Mouse (Mus musculus) midbrain, embryonic 13.5 days (tissue): Measurements from ENCODE around the gene Nell2. TPM values are rescaled to one million over a fixed set of nuclear protein-coding genes. Genes with fewer than 3 reads are reported as not detected.

Source experiments
- ATAC-seq: fragments of 200-750 bp; cut with Nextera tagmentation; 2 replicates; pipeline ENCODE4 v1.8.0; 2017; ENCODE audit warnings: mild to moderate bottlenecking, moderate TSS enrichment, moderate library complexity
- H3K27ac ChIP-seq: fragments of 300-500 bp; sonication (generic); 2 replicates; pipeline ENCODE4 v1.5.1; 2015; ENCODE audit warnings: inconsistent platforms, mild to moderate bottlenecking, moderate library complexity
- H3K27me3 ChIP-seq: fragments of 300-500 bp; sonication (generic); 2 replicates; pipeline ENCODE4 v1.6.1; 2015; ENCODE audit warnings: mild to moderate bottlenecking, inconsistent platforms
- H3K36me3 ChIP-seq: fragments of 300-500 bp; sonication (generic); 2 replicates; pipeline ENCODE4 v1.6.1; 2015; ENCODE audit warnings: mild to moderate bottlenecking, inconsistent platforms
- H3K4me1 ChIP-seq: fragments of 300-500 bp; sonication (generic); replicated peaks from 2 replicates; pipeline ENCODE4 v1.6.1; 2015; ENCODE audit warnings: inconsistent platforms
- H3K4me2 ChIP-seq: fragments of 300-500 bp; sonication (generic); replicated peaks from 2 replicates; pipeline ENCODE4 v1.6.1; 2015; ENCODE audit warnings: moderate library complexity, mild to moderate bottlenecking, inconsistent platforms
- H3K4me3 ChIP-seq: fragments of 300-500 bp; sonication (generic); replicated peaks from 2 replicates; pipeline ENCODE4 v1.5.1; 2015; ENCODE audit warnings: mild to moderate bottlenecking, inconsistent platforms
- H3K9ac ChIP-seq: fragments of 300-500 bp; sonication (generic); replicated peaks from 2 replicates; pipeline ENCODE4 v1.6.1; 2015; ENCODE audit warnings: mild to moderate bottlenecking, inconsistent platforms
- H3K9me3 ChIP-seq: fragments of 300-500 bp; sonication (generic); 2 replicates; pipeline ENCODE4 v1.6.1; 2016; ENCODE audit warnings: mild to moderate bottlenecking, inconsistent platforms
- WGBS: fragments of 180-500 bp; shearing (Covaris S2); methylation state at CpG from one replicate; pipeline ENCODE4 v1.1.7; 2015; 5-methylcytosine and 5-hydroxymethylcytosine counted together
- polyA plus RNA-seq: library from polyadenylated mRNA; unstranded; fragments of >200 nt; fragmentation: Nextera tagmentation; extraction: Ambion mirVana; gene quantifications from 2 replicates; pipeline ENCODE4 v1.2.1, GENCODE M21; 2015

Gene Nell2
- polyA plus RNA-seq: 153 and 157 TPM in 2 replicates

- peaks cover 4% of the 10 kb centered on the region; the same call in 1 of the 2 replicates for H3K27me3 ChIP-seq
- ATAC-seq: peak; percentile 91
- peak within 1 kb of the TSS; percentile 77 for H3K4me3 ChIP-seq
- peak within 1 kb of the TSS; percentile 71 for H3K4me2 ChIP-seq
- no peaks in the 10 kb centered on the region for H3K9me3 ChIP-seq
- H3K27ac ChIP-seq: peak within 1 kb of the TSS; percentile 91
- under 1% methylated on average over 85 of the region's 95 CpGs for WGBS
- peak within 1 kb of the TSS; percentile 86 for H3K9ac ChIP-seq
- no peaks in the 10 kb centered on the region for H3K36me3 ChIP-seq
- peaks cover 30% of the 10 kb centered on the region for H3K4me1 ChIP-seq
Observed at GRCm38 (mm10) chr15:95527948-95528861, at the start of gene Nell2. TSS of gene Nell2 (minus strand) at chr15:95528559.

- Histone ChIP-seq H3K4me2 (no peak overlapping the region), H3K27ac (no peak overlapping the region), H3K4me3 (no peak overlapping the region), H3K36me3 (no peaks in the 10 kb centered on the region), H3K27me3 (peaks cover 23% of the 10 kb centered on the region), H3K9me3 (peaks cover 4% of the 10 kb centered on the region; the same call in 1 of the 2 replicates), H3K4me1 (peaks cover 3% of the 10 kb centered on the region; the same call in 1 of the 2 replicates), H3K9ac (no peak overlapping the region)
- 16% methylated on average over 5 of the region's 5 CpGs for WGBS
- ATAC-seq: 0 out of 2 replicates have a peak, but pooled peaks have one; percentile 55
Observed at GRCm38 (mm10) chr15:95574661-95575060, 46.3 kb upstream of the Nell2 start.

DNA sequence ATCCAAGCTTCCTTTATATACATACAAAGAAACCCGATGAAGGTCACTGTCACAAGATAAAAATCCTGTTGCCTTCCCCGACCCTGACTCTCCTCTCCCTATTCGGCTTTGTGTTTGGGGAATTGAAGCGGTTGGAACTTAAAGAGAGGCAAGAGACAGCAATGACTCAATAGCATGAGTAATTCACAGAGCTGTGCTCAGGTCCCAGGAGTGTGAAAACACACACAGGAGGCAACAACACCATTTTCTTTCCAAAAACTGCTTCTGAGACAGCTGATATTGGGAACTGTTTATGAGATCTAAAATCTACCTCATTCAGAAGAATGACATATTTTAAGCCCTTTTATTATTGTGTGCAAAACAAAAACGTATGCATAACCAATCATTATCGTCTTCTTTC, 41.2 kb upstream of the Nell2 start:
- peaks cover 3% of the 10 kb centered on the region; the same call in 1 of the 2 replicates for H3K4me1 ChIP-seq
- H3K36me3 ChIP-seq: no peaks in the 10 kb centered on the region
- no peak overlapping the region for H3K4me2 ChIP-seq
- peaks cover 4% of the 10 kb centered on the region; the same call in 1 of the 2 replicates for H3K9me3 ChIP-seq
- WGBS: 85% methylated on average over 6 of the region's 6 CpGs
- ATAC-seq: no peak
- H3K4me3 ChIP-seq: no peak overlapping the region
- H3K27ac ChIP-seq: no peak overlapping the region
- no peak overlapping the region for H3K9ac ChIP-seq
- no peaks in the 10 kb centered on the region for H3K27me3 ChIP-seq

GRCm38 (mm10) chr15:95565160-95565559, 36.8 kb upstream of the Nell2 start:
- no peak overlapping the region for H3K4me3 ChIP-seq
- no peaks in the 10 kb centered on the region for H3K36me3 ChIP-seq
- H3K4me2 ChIP-seq: no peak overlapping the region
- H3K9ac ChIP-seq: no peak overlapping the region
- 94% methylated on average over 2 of the region's 2 CpGs for WGBS
- no peak overlapping the region for H3K27ac ChIP-seq
- no peak for ATAC-seq
- H3K27me3 ChIP-seq: no peaks in the 10 kb centered on the region
- no peaks in the 10 kb centered on the region for H3K4me1 ChIP-seq
- no peaks in the 10 kb centered on the region for H3K9me3 ChIP-seq

GRCm38 (mm10) chr15:95561303-95561702, 32.9 kb upstream of the Nell2 start:
- Histone ChIP-seq H3K4me2 (no peak overlapping the region), H3K9me3 (no peaks in the 10 kb centered on the region), H3K4me1 (no peaks in the 10 kb centered on the region), H3K4me3 (no peak overlapping the region), H3K9ac (no peak overlapping the region), H3K36me3 (no peaks in the 10 kb centered on the region), H3K27me3 (no peaks in the 10 kb centered on the region), H3K27ac (no peak overlapping the region)
- no peak for ATAC-seq
- WGBS: 94% methylated on average over 5 of the region's 5 CpGs

DNA sequence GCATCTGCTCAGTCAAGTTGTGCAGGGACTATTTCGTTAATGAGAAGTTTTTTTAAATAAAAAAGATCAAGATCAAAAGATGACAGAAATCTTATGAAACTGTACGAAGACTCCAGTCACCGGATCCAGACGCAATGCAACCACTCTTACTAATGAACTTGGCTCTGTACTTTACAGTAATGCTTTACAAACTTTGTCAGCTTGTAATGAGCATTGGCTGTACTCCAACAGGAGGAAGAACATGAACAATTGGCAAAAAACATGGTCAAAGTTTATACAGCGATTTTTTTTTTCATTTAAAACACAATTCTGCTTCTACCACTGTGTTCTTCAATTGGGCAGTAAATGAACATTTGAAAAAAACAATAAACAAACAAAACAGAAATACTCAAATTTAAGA, 21.7 kb upstream of the Nell2 start:
- WGBS: 87% methylated on average over 5 of the region's 5 CpGs
- H3K4me1 ChIP-seq: no peaks in the 10 kb centered on the region
- ATAC-seq: no peak

DNA sequence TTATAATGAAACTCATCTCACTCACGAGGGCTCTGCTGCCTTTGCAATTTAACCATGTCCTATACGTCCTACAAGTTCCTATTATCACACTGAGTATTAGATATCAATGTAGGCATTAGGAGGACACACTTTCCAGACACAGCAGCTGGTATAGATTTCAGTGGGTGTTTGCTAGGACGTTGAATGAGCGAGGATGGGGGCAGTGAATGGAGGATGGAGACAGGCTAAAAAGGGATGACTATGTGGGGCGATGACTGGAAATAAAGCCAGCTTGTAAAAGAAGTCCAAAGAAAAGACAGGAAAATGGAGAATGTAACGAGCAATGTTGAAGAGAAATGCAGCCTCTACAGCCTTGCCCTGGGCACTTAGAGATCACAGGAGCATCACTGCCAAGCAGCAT, 14.3 kb upstream of the Nell2 start:
- H3K27me3 ChIP-seq: no peaks in the 10 kb centered on the region
- H3K4me2 ChIP-seq: no peak overlapping the region
- H3K4me1 ChIP-seq: no peaks in the 10 kb centered on the region
- no peak for ATAC-seq
- no peaks in the 10 kb centered on the region for H3K9me3 ChIP-seq
- no peak overlapping the region for H3K9ac ChIP-seq
- no peak overlapping the region for H3K4me3 ChIP-seq
- WGBS: 80% methylated on average over 6 of the region's 6 CpGs
- no peak overlapping the region for H3K27ac ChIP-seq
- H3K36me3 ChIP-seq: no peaks in the 10 kb centered on the region

More for the DNA sequence above, 21.7 kb upstream of the Nell2 start:
- no peak overlapping the region for H3K4me2 ChIP-seq
- H3K4me3 ChIP-seq: no peak overlapping the region
- no peaks in the 10 kb centered on the region for H3K9me3 ChIP-seq
- H3K9ac ChIP-seq: no peak overlapping the region
- no peaks in the 10 kb centered on the region for H3K27me3 ChIP-seq
- H3K27ac ChIP-seq: no peak overlapping the region
- no peaks in the 10 kb centered on the region for H3K36me3 ChIP-seq

DNA sequence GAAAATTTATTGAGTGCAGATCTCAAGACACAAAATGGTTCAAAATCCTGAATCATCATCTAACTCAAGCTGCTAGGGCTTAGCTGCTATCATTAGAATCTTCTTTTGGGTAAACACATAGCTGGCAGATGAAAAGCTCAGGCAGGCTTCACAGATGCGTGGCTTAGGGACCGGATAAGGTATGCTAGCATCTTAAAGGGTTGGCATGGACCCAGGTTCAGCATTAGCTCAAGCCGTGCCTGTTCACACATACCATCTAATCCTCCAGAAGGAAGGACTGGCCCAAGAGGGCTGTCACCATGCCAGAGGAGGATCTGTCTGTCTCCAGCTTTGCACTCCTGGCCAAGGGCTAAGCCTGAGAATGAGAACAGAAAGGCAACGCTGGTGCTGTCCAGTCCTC, 8.4 kb upstream of the Nell2 start:
- Histone ChIP-seq H3K4me2 (no peak overlapping the region), H3K9ac (no peak overlapping the region), H3K36me3 (no peaks in the 10 kb centered on the region), H3K4me3 (no peak overlapping the region), H3K4me1 (no peaks in the 10 kb centered on the region), H3K9me3 (no peaks in the 10 kb centered on the region), H3K27me3 (no peaks in the 10 kb centered on the region), H3K27ac (no peak overlapping the region)
- WGBS: 72% methylated on average over 4 of the region's 4 CpGs
- no peak for ATAC-seq

- Histone ChIP-seq H3K4me3 (no peak overlapping the region), H3K9me3 (no peaks in the 10 kb centered on the region), H3K9ac (no peak overlapping the region), H3K4me1 (no peaks in the 10 kb centered on the region), H3K4me2 (no peak overlapping the region), H3K36me3 (no peaks in the 10 kb centered on the region), H3K27me3 (no peaks in the 10 kb centered on the region), H3K27ac (no peak overlapping the region)
- ATAC-seq: no peak
- WGBS: 62% methylated on average over 4 of the region's 4 CpGs
Observed at GRCm38 (mm10) chr15:95536230-95536629, 7.9 kb upstream of the Nell2 start.

DNA sequence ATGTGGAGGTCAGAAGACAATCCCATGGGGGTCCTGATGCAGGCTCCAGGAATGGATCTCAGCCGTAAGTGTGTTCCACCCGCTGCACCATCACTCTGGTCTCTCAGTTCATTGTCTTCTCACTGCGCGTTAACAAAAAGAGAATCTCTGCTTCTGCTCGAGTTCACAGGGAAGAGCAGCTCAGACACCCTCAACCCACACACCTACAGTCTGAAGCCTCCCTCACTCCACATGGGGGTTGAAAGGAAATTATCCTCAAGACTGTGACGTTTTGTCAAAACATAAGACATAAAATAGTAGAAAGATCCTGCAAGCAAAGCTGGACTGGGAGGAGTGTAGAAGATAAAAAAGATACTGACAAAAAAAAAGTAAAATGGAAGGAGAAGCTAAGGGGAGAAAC, 6.3 kb upstream of the Nell2 start:
- H3K36me3 ChIP-seq: no peaks in the 10 kb centered on the region
- no peaks in the 10 kb centered on the region for H3K9me3 ChIP-seq
- WGBS: 65% methylated on average over 6 of the region's 6 CpGs
- no peak overlapping the region for H3K4me2 ChIP-seq
- H3K27me3 ChIP-seq: peaks cover 4% of the 10 kb centered on the region; the same call in 1 of the 2 replicates
- no peaks in the 10 kb centered on the region for H3K4me1 ChIP-seq
- no peak overlapping the region for H3K9ac ChIP-seq
- no peak for ATAC-seq
- H3K27ac ChIP-seq: no peak overlapping the region
- no peak overlapping the region for H3K4me3 ChIP-seq

DNA sequence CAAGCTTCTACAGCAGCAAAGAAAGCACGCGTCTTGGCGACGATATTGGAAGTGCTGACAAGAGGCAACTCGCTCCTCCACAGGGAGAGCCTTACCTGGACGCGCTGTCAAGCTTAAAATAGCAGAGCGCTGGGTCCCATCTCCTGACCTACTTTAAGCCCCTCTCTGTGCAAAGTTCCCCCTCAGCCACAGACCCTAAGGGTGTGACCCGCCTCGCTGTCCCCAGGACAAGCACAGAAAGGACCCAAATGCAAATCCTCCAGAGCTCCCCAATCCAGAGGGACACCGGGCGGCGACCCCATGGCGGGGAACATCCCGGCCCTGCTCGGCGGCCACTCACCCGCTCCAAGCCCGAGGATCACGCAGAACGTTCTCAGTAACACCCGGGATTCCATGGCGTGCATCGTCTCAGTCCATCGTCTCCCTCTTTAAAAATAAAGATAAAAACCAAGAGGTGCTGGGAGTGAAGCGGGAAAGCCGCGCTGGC, 855 bp downstream of the Nell2 start:
- peak overlapping the region; percentile 77 for H3K4me3 ChIP-seq
- WGBS: 0% methylated on average over 28 of the region's 28 CpGs
- peak; percentile 40 for ATAC-seq
- H3K9ac ChIP-seq: peak overlapping the region; percentile 86
- peak overlapping the region; percentile 71 for H3K4me2 ChIP-seq
- no peaks in the 10 kb centered on the region for H3K9me3 ChIP-seq
- no peaks in the 10 kb centered on the region for H3K36me3 ChIP-seq
- H3K27me3 ChIP-seq: peaks cover 4% of the 10 kb centered on the region; the same call in 1 of the 2 replicates
- H3K4me1 ChIP-seq: peaks cover 30% of the 10 kb centered on the region
- H3K27ac ChIP-seq: peak overlapping the region; percentile 91

- H3K9me3 ChIP-seq: no peaks in the 10 kb centered on the region
- H3K9ac ChIP-seq: peak overlapping the region; percentile 86
- H3K27me3 ChIP-seq: peaks cover 4% of the 10 kb centered on the region; the same call in 1 of the 2 replicates
- ATAC-seq: peak; percentile 53
- H3K27ac ChIP-seq: peak overlapping the region; percentile 91
- under 1% methylated on average over 27 of the region's 27 CpGs for WGBS
- H3K4me1 ChIP-seq: peaks cover 30% of the 10 kb centered on the region
- H3K4me2 ChIP-seq: peak overlapping the region; percentile 71
- no peaks in the 10 kb centered on the region for H3K36me3 ChIP-seq
- peak overlapping the region; percentile 77 for H3K4me3 ChIP-seq
Observed at GRCm38 (mm10) chr15:95526626-95527411, 1.5 kb downstream of the Nell2 start.
